Mouse (Mus musculus): ENCODE data around the gene Wipi1. TPM values are rescaled to one million over a fixed set of nuclear protein-coding genes. Genes with fewer than 3 reads are reported as not detected.

Gene Wipi1
- polyA plus RNA-seq, 1 experiment from 2014 or later: 40.6 TPM

DNA sequence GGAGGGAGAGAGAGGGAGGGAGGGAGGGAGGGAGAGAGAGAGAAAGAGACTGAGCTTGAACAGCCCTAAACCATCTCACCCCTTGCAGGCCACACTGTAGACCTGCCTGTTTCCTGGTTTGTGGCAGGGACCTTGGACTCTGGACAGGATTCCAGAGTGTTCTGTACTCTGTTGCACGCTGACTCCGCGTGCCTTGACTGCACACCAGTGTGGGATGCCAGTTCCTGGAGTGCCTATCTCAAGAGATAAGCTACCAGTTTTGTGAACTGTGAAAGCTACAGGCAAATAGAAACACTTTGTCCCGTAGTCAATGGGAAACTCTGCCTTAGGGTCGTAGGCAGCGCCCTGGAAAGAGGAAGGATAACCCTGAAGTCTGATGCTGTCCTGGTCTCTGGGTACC lies 55.6 kb downstream of the Wipi1 start:
- no peak for ATAC-seq (ENCODE audit: insufficient number of reproducible peaks, insufficient read depth, low FRiP score, low TSS enrichment, low read depth)
- no peak overlapping the region for H3K27ac ChIP-seq

DNA sequence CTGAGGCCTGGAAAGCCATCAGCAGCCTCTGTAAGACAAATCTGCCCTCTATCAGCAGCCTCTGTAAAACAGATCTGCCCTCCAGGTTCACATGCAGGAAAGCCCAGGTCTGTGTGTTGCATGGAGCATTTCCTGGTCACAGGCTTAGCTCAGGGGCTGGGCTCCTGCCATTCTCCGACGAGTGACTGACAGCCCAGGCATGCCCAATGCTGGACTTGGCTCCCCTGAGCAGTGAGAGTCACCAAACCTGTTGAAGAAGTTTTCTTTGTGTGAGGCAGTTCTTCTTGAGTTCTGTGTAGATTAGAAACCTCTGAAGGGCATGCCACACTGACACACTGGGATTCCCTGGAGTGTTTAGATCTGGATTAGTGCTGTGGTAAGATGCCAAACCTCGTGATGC lies 57.3 kb downstream of the Wipi1 start:
- H3K36me3 ChIP-seq: no peaks in the 10 kb centered on the region
- no peak overlapping the region for H3K4me2 ChIP-seq
- 51% methylated on average over 3 of the region's 3 CpGs for WGBS
- no peaks in the 10 kb centered on the region for H3K9me3 ChIP-seq
- H3K27ac ChIP-seq: peak overlapping the region; percentile 12; the same call in 1 of the 2 replicates
- ATAC-seq (ENCODE audit: insufficient number of reproducible peaks, insufficient read depth, low FRiP score, low TSS enrichment, low read depth): no peak
- no peaks in the 10 kb centered on the region for H3K27me3 ChIP-seq
- no peak overlapping the region for H3K9ac ChIP-seq (replicated peaks)
- no peaks in the 10 kb centered on the region for H3K4me1 ChIP-seq (replicated peaks)
- H3K4me3 ChIP-seq (replicated peaks): no peak overlapping the region

More for the DNA sequence above, 55.6 kb downstream of the Wipi1 start:
- peaks cover 5% of the 10 kb centered on the region; the same call in 1 of the 2 replicates for H3K4me1 ChIP-seq (replicated peaks)
- no peaks in the 10 kb centered on the region for H3K36me3 ChIP-seq
- H3K9me3 ChIP-seq: no peaks in the 10 kb centered on the region
- H3K4me2 ChIP-seq: no peak overlapping the region
- no peak overlapping the region for H3K4me3 ChIP-seq (replicated peaks)
- no peaks in the 10 kb centered on the region for H3K27me3 ChIP-seq
- no peak overlapping the region for H3K9ac ChIP-seq (replicated peaks)
- 90% methylated on average over 6 of the region's 6 CpGs for WGBS

DNA sequence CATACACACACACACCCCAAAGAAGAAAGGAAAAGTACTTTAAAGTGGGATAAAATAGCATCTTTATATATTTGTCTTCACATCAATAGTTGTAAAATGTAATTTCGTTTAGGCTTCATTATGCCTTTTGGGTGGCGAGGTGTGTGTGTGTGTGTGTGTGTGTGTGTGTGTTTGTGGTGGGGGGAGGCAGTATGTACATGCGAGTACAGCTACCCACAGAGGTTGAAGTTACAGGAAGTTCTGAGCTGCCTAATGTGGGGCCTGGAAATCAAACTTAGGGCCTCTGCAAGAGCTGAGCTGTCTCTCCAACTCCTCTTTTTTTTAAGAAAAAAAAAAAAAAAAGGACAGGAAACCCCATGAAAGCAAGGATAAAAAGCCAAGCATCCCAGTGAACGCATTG lies 57.8 kb downstream of the Wipi1 start:
- H3K36me3 ChIP-seq: no peaks in the 10 kb centered on the region
- H3K9ac ChIP-seq (replicated peaks): no peak overlapping the region
- no peak overlapping the region for H3K4me2 ChIP-seq
- 70% methylated on average over 4 of the region's 4 CpGs for WGBS
- H3K27ac ChIP-seq: peak overlapping the region; percentile 12; the same call in 1 of the 2 replicates
- H3K9me3 ChIP-seq: no peaks in the 10 kb centered on the region
- no peaks in the 10 kb centered on the region for H3K4me1 ChIP-seq (replicated peaks)
- no peaks in the 10 kb centered on the region for H3K27me3 ChIP-seq
- no peak overlapping the region for H3K4me3 ChIP-seq (replicated peaks)
- no peak for ATAC-seq (ENCODE audit: insufficient number of reproducible peaks, insufficient read depth, low FRiP score, low TSS enrichment, low read depth)

DNA sequence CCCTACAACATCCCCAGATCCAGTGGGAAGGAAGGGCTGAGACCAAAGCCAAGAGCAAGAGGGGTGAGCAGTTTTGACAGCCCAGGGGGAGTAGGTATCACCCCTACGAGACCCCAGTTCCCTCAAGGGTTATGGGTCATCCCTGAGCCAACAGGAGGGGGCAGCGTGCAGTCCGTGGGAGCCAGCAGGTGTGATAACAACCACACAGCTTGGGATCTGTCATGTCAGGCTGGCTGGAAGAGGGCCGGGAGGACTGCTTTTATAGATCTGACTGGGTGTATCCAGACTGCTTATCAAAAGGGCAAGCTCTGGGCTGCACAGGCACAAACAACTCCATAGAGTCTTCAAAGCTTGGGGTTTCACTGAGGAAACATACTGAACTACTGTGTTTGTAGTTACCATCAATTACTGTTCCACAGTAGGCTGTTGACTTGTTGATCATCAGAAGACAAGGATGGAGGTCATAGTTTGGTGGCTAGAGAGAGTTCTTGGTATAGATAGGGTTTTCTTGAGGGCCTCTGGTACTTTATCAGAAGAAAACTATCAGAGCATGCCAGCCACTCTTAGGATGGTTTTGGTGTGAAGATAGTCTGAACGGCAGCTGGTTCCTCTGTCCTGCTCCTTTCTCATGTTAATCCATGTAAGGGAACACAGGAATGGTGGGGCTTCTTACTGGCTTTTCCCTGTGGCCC lies 62.0 kb downstream of the Wipi1 start:
- 77% methylated on average over 5 of the region's 5 CpGs for WGBS
- no peak overlapping the region for H3K27ac ChIP-seq
- no peak overlapping the region for H3K4me2 ChIP-seq
- no peaks in the 10 kb centered on the region for H3K9me3 ChIP-seq
- peaks cover 19% of the 10 kb centered on the region for H3K4me1 ChIP-seq (replicated peaks)
- H3K36me3 ChIP-seq: no peaks in the 10 kb centered on the region
- no peak overlapping the region for H3K4me3 ChIP-seq (replicated peaks)
- H3K9ac ChIP-seq (replicated peaks): no peak overlapping the region
- ATAC-seq (ENCODE audit: insufficient number of reproducible peaks, insufficient read depth, low FRiP score, low TSS enrichment, low read depth): no peak
- no peaks in the 10 kb centered on the region for H3K27me3 ChIP-seq

DNA sequence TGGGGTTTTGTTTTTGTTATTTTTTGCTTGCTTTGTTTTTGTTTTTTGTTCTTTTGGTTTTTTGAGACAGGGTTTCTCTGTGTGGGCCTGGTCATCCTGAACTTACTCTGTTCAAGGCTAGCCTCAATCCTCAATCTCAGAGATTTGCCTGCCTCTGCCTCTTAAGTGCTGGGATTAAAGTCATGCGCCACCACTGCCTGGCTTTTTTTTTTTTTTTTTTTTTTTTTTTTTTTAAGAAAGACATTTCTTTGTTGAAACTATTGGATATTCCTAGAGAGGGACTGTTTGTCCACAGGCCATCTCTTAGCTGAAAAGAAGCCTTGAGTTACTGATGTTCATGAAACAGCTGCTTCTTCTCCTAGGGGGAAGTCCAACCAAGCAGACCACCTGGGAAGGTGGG lies 64.1 kb downstream of the Wipi1 start:
- no peak overlapping the region for H3K27ac ChIP-seq
- ATAC-seq (ENCODE audit: insufficient number of reproducible peaks, insufficient read depth, low FRiP score, low TSS enrichment, low read depth): no peak
- H3K27me3 ChIP-seq: no peaks in the 10 kb centered on the region
- H3K9ac ChIP-seq (replicated peaks): no peak overlapping the region
- 95% methylated on average over 1 of the region's 1 CpGs for WGBS
- no peak overlapping the region for H3K4me2 ChIP-seq
- peaks cover 27% of the 10 kb centered on the region for H3K4me1 ChIP-seq (replicated peaks)
- H3K4me3 ChIP-seq (replicated peaks): no peak overlapping the region
- no peaks in the 10 kb centered on the region for H3K36me3 ChIP-seq
- H3K9me3 ChIP-seq: no peaks in the 10 kb centered on the region

DNA sequence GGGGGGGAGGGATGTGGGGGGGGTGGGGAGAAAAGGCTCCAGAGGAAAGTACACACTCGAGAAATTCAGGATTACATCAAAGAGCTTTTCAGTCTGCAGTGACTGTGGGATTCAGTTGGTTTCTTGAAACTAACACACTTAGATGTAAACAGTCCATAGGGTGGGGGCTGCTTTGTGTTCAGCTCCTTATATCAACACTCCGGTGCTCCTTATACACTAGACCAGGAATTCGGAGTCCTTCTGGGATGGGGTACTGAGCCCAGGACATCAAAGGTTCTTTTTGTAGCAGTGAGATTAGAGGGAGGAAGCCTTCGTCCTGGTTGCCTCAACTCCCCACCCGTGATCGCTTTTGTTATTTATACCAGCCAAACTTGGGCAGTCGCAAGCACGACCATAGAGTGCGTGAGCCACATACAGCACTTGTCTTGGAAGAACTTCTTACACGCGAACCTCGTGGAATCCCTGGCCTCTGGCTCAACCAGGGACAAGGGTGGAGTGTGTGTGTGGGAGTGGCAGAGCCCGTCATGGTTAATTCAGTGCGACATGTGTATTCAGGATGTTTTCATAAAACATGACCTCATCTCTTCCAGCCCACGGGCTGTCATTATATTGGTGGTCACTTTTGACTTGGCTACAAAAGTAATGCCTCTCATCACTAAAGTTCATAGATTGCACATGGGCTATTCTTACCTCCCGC lies 65.3 kb downstream of the Wipi1 start:
- Histone ChIP-seq H3K4me3 (replicated peaks) (no peak overlapping the region), H3K27me3 (no peaks in the 10 kb centered on the region), H3K36me3 (no peaks in the 10 kb centered on the region), H3K4me1 (replicated peaks) (peaks cover 27% of the 10 kb centered on the region), H3K27ac (no peak overlapping the region), H3K9me3 (no peaks in the 10 kb centered on the region), H3K9ac (replicated peaks) (no peak overlapping the region), H3K4me2 (no peak overlapping the region)
- no peak; the same call in 1 of the 2 replicates for ATAC-seq (ENCODE audit: insufficient number of reproducible peaks, insufficient read depth, low FRiP score, low TSS enrichment, low read depth)
- 72% methylated on average over 16 of the region's 16 CpGs for WGBS

DNA sequence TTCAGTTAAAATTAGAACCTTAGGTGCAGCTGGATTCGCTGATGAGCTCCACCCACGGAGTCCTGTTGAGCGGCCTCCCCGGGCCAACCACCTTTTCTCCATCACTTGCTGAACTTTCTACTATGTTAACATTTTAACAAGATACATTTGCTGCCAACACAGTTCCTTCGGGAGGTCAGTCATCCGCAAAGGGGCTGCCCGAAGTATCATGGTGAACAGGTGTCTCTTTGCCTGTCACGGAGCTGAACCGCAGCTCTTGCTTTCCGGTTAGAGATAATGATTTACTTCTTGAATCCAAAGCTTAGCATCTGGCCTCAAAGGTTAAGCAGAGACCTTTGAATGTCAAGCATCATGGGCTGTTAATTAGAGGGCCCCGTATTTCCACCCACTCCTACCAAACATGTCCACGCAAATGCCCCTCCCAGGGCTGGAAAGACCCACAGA lies 66.0 kb downstream of the Wipi1 start:
- H3K36me3 ChIP-seq: no peaks in the 10 kb centered on the region
- H3K4me1 ChIP-seq (replicated peaks): peaks cover 27% of the 10 kb centered on the region
- 59% methylated on average over 12 of the region's 12 CpGs for WGBS
- no peak overlapping the region for H3K4me3 ChIP-seq (replicated peaks)
- no peaks in the 10 kb centered on the region for H3K27me3 ChIP-seq
- no peak overlapping the region for H3K4me2 ChIP-seq
- no peak overlapping the region for H3K9ac ChIP-seq (replicated peaks)
- ATAC-seq (ENCODE audit: insufficient number of reproducible peaks, insufficient read depth, low FRiP score, low TSS enrichment, low read depth): no peak
- H3K27ac ChIP-seq: no peak overlapping the region
- H3K9me3 ChIP-seq: no peaks in the 10 kb centered on the region

DNA sequence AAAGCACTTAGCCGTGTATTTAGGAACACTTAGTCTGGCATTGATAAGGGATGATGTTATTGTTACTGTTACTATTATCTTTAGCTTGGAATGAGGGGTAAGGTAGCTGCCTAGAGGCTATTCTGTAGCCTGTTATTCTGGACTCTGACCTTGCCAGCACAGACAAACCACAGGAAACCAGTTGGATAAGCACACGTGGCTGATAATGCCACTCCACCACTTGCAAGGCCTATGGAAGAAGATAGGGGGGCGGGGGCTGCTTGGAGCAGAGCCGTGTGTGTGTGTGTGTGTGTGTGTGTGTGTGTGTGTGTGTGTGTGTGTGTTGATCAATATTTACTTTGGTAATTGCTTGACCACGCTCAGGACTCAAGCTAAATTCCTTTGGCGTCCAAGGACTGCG lies 66.5 kb downstream of the Wipi1 start:
- Histone ChIP-seq H3K4me2 (no peak overlapping the region), H3K27me3 (no peaks in the 10 kb centered on the region), H3K9ac (replicated peaks) (no peak overlapping the region), H3K4me1 (replicated peaks) (peaks cover 27% of the 10 kb centered on the region), H3K9me3 (no peaks in the 10 kb centered on the region), H3K27ac (no peak overlapping the region), H3K36me3 (no peaks in the 10 kb centered on the region), H3K4me3 (replicated peaks) (no peak overlapping the region)
- 71% methylated on average over 7 of the region's 7 CpGs for WGBS
- ATAC-seq (ENCODE audit: insufficient number of reproducible peaks, insufficient read depth, low FRiP score, low TSS enrichment, low read depth): no peak

DNA sequence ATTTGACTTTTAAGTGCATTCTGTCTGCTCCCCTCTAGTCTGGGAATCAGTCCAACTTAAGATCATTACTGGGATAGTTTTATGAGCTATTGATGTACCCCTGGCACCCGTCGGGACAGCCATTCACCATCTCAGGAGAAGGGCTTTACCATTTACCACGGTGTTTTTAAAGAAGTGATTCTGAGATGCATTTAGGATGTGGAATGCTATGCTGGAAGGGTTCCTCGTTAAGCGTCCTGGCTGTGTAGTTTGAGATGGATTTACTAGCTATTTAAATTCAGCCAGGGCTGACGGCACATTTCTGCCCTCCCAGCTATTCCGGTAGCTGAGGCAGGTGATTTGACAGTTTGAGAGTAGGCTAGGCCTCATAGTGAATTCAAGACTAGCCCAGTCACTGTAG lies 67.3 kb downstream of the Wipi1 start:
- no peaks in the 10 kb centered on the region for H3K27me3 ChIP-seq
- H3K27ac ChIP-seq: no peak overlapping the region
- H3K9ac ChIP-seq (replicated peaks): no peak overlapping the region
- no peak overlapping the region for H3K4me2 ChIP-seq
- WGBS: 31% methylated on average over 7 of the region's 7 CpGs
- no peaks in the 10 kb centered on the region for H3K9me3 ChIP-seq
- H3K36me3 ChIP-seq: no peaks in the 10 kb centered on the region
- H3K4me3 ChIP-seq (replicated peaks): no peak overlapping the region
- no peak; the same call in 1 of the 2 replicates for ATAC-seq (ENCODE audit: insufficient number of reproducible peaks, insufficient read depth, low FRiP score, low TSS enrichment, low read depth)
- H3K4me1 ChIP-seq (replicated peaks): peaks cover 27% of the 10 kb centered on the region

DNA sequence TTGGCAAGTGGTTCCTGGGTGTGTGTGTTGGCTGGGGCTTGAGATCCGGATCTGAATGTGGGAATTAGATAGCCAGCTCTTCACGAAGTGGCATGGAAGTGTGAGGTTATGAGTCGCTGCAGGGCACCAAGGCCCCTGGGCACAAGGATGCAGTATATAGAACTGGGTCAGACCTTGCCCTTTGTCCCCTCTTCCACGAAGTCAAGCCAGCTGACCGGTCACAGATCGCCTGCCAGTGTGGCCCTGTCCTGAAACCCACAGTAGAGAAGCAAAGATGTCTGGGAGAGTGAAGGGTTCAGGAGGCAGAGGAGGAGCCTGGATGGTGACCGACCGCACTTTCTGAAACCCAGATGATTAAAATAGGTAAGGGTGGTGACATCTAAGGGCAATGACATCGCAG lies 68.3 kb downstream of the Wipi1 start:
- H3K4me3 ChIP-seq (replicated peaks): no peak overlapping the region
- H3K4me2 ChIP-seq: no peak overlapping the region
- H3K4me1 ChIP-seq (replicated peaks): peaks cover 32% of the 10 kb centered on the region
- H3K27me3 ChIP-seq: no peaks in the 10 kb centered on the region
- H3K36me3 ChIP-seq: no peaks in the 10 kb centered on the region
- ATAC-seq (ENCODE audit: insufficient number of reproducible peaks, insufficient read depth, low FRiP score, low TSS enrichment, low read depth): no peak
- H3K27ac ChIP-seq: no peak overlapping the region
- no peaks in the 10 kb centered on the region for H3K9me3 ChIP-seq
- 86% methylated on average over 9 of the region's 9 CpGs for WGBS
- H3K9ac ChIP-seq (replicated peaks): no peak overlapping the region

DNA sequence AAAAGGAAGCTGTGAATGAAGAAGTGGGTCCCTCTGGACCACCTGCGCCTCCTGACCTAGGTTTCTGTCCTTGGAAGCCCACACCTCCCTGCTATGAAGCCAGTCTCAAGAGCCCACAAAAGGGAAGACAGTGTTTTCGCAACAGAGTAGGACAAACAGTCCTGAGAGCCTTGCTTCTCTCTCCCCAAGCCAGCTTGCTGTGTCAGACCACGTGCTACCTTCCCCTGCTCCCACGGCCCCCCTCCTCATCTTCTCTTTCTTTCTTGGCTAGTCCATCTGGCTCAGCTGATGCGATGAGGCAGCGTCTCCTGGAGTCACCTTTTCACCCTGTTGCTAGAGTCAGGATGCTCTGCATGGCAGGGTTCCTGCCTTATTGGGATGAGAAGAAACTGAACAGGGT lies 72.5 kb downstream of the Wipi1 start:
- H3K4me2 ChIP-seq: no peak overlapping the region
- H3K36me3 ChIP-seq: no peaks in the 10 kb centered on the region
- H3K4me3 ChIP-seq (replicated peaks): no peak overlapping the region
- 64% methylated on average over 6 of the region's 6 CpGs for WGBS
- 0 out of 2 replicates have a peak overlapping the region, but pooled peaks have one; percentile 12 for H3K27ac ChIP-seq
- no peaks in the 10 kb centered on the region for H3K9me3 ChIP-seq
- ATAC-seq (ENCODE audit: insufficient number of reproducible peaks, insufficient read depth, low FRiP score, low TSS enrichment, low read depth): no peak
- peaks cover 8% of the 10 kb centered on the region for H3K4me1 ChIP-seq (replicated peaks)
- no peaks in the 10 kb centered on the region for H3K27me3 ChIP-seq
- no peak overlapping the region for H3K9ac ChIP-seq (replicated peaks)

All from limb, embryonic 12.5 days (tissue).